Mouse (Mus musculus) gastrocnemius, postnatal 36 days (tissue): ENCODE data around the gene Matn4. TPM values are rescaled to one million over a fixed set of nuclear protein-coding genes. Genes with fewer than 3 reads are reported as not detected.

Source experiments
- microRNA-seq, 2 experiments: library from miRNA; unstranded; fragments of <30 nt; microRNA quantifications; one replicate each; pipeline ENCODE4 v1.2.0; 2021
- total RNA-seq, 2 experiments: library from RNA; stranded (reverse); gene quantifications; 2 replicates each; pipeline ENCODE4 v1.2.3; 2021

Gene Matn4
- total RNA-seq, 2 experiments from 2014 or later = 1.5 to 1.7 TPM

Small RNAs within 50 kb of the gene (microRNA-seq; reads per million reads assigned to microRNA genes)
- gene Mir7678 = 0 reads per million in 2 experiments

Other genes with a start within 250 kb of the Matn4 start
- gene Kcns1, start 234.0 kb downstream of the Matn4 start, total RNA-seq = under 1 TPM; 0.46 to 0.67 TPM
- under 1 TPM in 1 of 2 experiments, not detected in 1; 0.20 TPM for gene Wfdc5, start 222.4 kb downstream of the Matn4 start, total RNA-seq
- not detected for gene Wfdc12, start 214.6 kb downstream of the Matn4 start, total RNA-seq
- gene Wfdc15a, start 205.0 kb downstream of the Matn4 start, total RNA-seq = not detected
- not detected for gene Wfdc15b, start 183.5 kb downstream of the Matn4 start, total RNA-seq
- not detected for gene Svs2, start 166.7 kb downstream of the Matn4 start, total RNA-seq
- gene Svs3b, start 148.5 kb downstream of the Matn4 start, total RNA-seq = not detected
- gene Svs4, start 126.7 kb downstream of the Matn4 start, total RNA-seq = not detected
- gene Svs3a, start 115.9 kb downstream of the Matn4 start, total RNA-seq = not detected
- gene Svs6, start 88.4 kb downstream of the Matn4 start, total RNA-seq = not detected
- not detected for gene Svs5, start 72.4 kb downstream of the Matn4 start, total RNA-seq
- gene Slpi, start 16.1 kb downstream of the Matn4 start, total RNA-seq = 1 to 10 TPM in 1 of 2 experiments, not detected in 1; 1.1 TPM
- gene Rbpjl, start 2.0 kb downstream of the Matn4 start, total RNA-seq = not detected
- gene Sdc4, start 38.7 kb upstream of the Matn4 start, total RNA-seq = 10 to 100 TPM; 36.5 to 50.3 TPM
- 10 to 100 TPM; 17.2 to 20.3 TPM for gene Sys1, start 51.8 kb upstream of the Matn4 start, total RNA-seq
- 1 to 10 TPM; 2.5 to 5.3 TPM for gene Gm20458, start 55.8 kb upstream of the Matn4 start, total RNA-seq
- not detected for gene Trp53tg5, start 68.6 kb upstream of the Matn4 start, total RNA-seq
- 10 to 100 TPM; 24.6 to 25.8 TPM for gene Dbndd2, start 80.9 kb upstream of the Matn4 start, total RNA-seq
- gene Pigt, start 92.4 kb upstream of the Matn4 start, total RNA-seq = 10 to 100 TPM; 31.8 to 32.5 TPM
- under 1 TPM in 1 of 2 experiments, not detected in 1; 0.71 TPM for gene Wfdc2, start 157.3 kb upstream of the Matn4 start, total RNA-seq
- not detected for gene Spint3, start 168.3 kb upstream of the Matn4 start, total RNA-seq
- gene Wfdc6a, start 180.3 kb upstream of the Matn4 start, total RNA-seq = not detected
- not detected for gene Eppin, start 188.4 kb upstream of the Matn4 start, total RNA-seq
- not detected for gene Wfdc6b, start 208.4 kb upstream of the Matn4 start, total RNA-seq
- not detected for gene Wfdc8, start 208.5 kb upstream of the Matn4 start, total RNA-seq
- not detected for gene Wfdc16, start 233.6 kb upstream of the Matn4 start, total RNA-seq